Mouse (Mus musculus) heart, embryonic 14.5 days (tissue): Measurements from ENCODE around the gene Pou2f3. TPM values are rescaled to one million over a fixed set of nuclear protein-coding genes. Genes with fewer than 3 reads are reported as not detected.

Experiments
- ATAC-seq: fragments of 200-750 bp; cut with Nextera tagmentation; 2 replicates; pipeline ENCODE4 v1.8.0; 2017; ENCODE audit warnings: low read depth, moderate TSS enrichment; ENCODE audit not compliant: insufficient number of reproducible peaks, insufficient read depth, low FRiP score
- H3K27ac ChIP-seq, 2 experiments: fragments of 200-500 bp in 1 of 2; fragments of 300-500 bp in 1 of 2; sonication (generic) in 1 of 2; replicated peaks in 1 of 2; 2 replicates each; pipeline ENCODE4 v1.5.1; 2012 to 2014; ENCODE audit warnings: low read depth in 2 of 2, low read length in 2 of 2, control low read depth in 1 of 2, mild to moderate bottlenecking in 1 of 2, mixed read lengths in 1 of 2; ENCODE audit not compliant: control insufficient read depth in 1 of 2, insufficient read depth in 1 of 2
- H3K27me3 ChIP-seq: fragments of 300-500 bp; sonication (generic); 2 replicates; pipeline ENCODE4 v1.6.1; 2014; ENCODE audit warnings: mild to moderate bottlenecking, low read length, control low read depth; ENCODE audit not compliant: control insufficient read depth, insufficient read depth
- H3K36me3 ChIP-seq: fragments of 300-500 bp; sonication (generic); 2 replicates; pipeline ENCODE4 v1.6.1; 2014; ENCODE audit warnings: mild to moderate bottlenecking, control low read depth, low read length, mixed read lengths; ENCODE audit not compliant: control insufficient read depth, insufficient read depth
- H3K4me1 ChIP-seq, 2 experiments: fragments of 200-500 bp in 1 of 2; fragments of 300-500 bp in 1 of 2; sonication (generic) in 1 of 2; 2 replicates each; pipeline ENCODE4 v1.6.1; 2012 to 2014; ENCODE audit warnings: low read length in 2 of 2, control low read depth in 1 of 2, mixed read lengths in 1 of 2; ENCODE audit not compliant: control insufficient read depth in 2 of 2, insufficient read depth in 2 of 2
- H3K4me2 ChIP-seq: fragments of 300-500 bp; sonication (generic); 2 replicates; pipeline ENCODE4 v1.6.1; 2014; ENCODE audit warnings: mild to moderate bottlenecking, low read length
- H3K4me3 ChIP-seq, 2 experiments: fragments of 200-500 bp in 1 of 2; fragments of 300-500 bp in 1 of 2; sonication (generic) in 1 of 2; 2 replicates each; pipeline ENCODE4 v1.5.1; 2012 to 2014; ENCODE audit warnings: low read length in 2 of 2, mild to moderate bottlenecking in 2 of 2, control low read depth in 1 of 2, low read depth in 1 of 2, moderate library complexity in 1 of 2; ENCODE audit not compliant: control insufficient read depth in 1 of 2, insufficient read depth in 1 of 2
- H3K9ac ChIP-seq: fragments of 300-500 bp; sonication (generic); 2 replicates; pipeline ENCODE4 v1.6.1; 2014; ENCODE audit warnings: mild to moderate bottlenecking, low read length
- H3K9me3 ChIP-seq: fragments of 300-500 bp; sonication (generic); 2 replicates; pipeline ENCODE4 v1.6.1; 2016; ENCODE audit warnings: low read length, control low read depth; ENCODE audit not compliant: control insufficient read depth
- WGBS: fragments of 180-500 bp; shearing (Covaris S2); extraction: QIAGEN DNeasy Blood & Tissue Kit; methylation state at CpG from one replicate; pipeline ENCODE4 v1.1.7; 2014; 5-methylcytosine and 5-hydroxymethylcytosine counted together
- polyA plus RNA-seq: library from polyadenylated mRNA; unstranded; fragments of >200 nt; fragmentation: Nextera tagmentation; extraction: Ambion mirVana; gene quantifications from 2 replicates; pipeline ENCODE4 v1.2.1, GENCODE M21; 2014

Gene Pou2f3
- polyA plus RNA-seq, 1 experiment from 2014 or later: 0.12 TPM

DNA sequence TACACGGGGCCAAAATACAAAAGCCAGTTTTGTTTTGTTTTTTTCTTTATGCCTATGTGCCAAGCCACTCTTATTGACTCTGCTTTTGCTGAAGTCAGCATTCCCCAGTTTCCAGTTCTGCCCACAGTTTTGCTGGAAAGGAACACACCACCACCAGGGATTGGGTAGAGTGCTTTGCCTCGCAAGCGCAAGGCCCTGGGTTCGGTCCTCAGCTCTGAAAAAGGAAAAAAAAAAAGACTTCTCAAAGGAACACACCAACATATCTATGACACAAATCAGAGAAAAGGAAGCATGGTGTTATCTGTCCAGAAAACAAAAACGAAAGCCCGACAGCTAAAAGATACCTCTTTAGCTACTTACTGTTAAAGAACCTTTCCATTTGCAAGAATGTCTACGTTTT, 101.0 kb downstream of the Pou2f3 start:
- peaks cover 32% of the 10 kb centered on the region for H3K36me3 ChIP-seq
- no peak overlapping the region for H3K9ac ChIP-seq
- no peak overlapping the region for H3K27ac ChIP-seq
- H3K4me1 ChIP-seq: peaks cover 0 to 10% of the 10 kb centered on the region in 2 experiments; a peak in 1 of 4 replicates
- ATAC-seq: no peak
- no peaks in the 10 kb centered on the region for H3K27me3 ChIP-seq
- no peaks in the 10 kb centered on the region for H3K9me3 ChIP-seq
- 75% methylated on average over 7 of the region's 7 CpGs for WGBS
- no peak overlapping the region for H3K4me2 ChIP-seq
- H3K4me3 ChIP-seq: no peak overlapping the region

GRCm38 (mm10) chr9:43108721-43109120, 101.4 kb downstream of the Pou2f3 start:
- no peak for ATAC-seq
- no peak overlapping the region for H3K4me3 ChIP-seq
- 83% methylated on average over 3 of the region's 3 CpGs for WGBS
- H3K36me3 ChIP-seq: peaks cover 32% of the 10 kb centered on the region
- no peak overlapping the region for H3K4me2 ChIP-seq
- peaks cover 0 to 11% of the 10 kb centered on the region in 2 experiments; a peak in 2 of 4 replicates for H3K4me1 ChIP-seq
- no peaks in the 10 kb centered on the region for H3K27me3 ChIP-seq
- H3K27ac ChIP-seq: no peak overlapping the region
- H3K9ac ChIP-seq: no peak overlapping the region
- H3K9me3 ChIP-seq: no peaks in the 10 kb centered on the region

GRCm38 (mm10) chr9:43108081-43108480, 102.1 kb downstream of the Pou2f3 start:
- Histone ChIP-seq H3K27ac (no peak overlapping the region), H3K9me3 (no peaks in the 10 kb centered on the region), H3K27me3 (no peaks in the 10 kb centered on the region), H3K4me3 (no peak overlapping the region), H3K4me2 (no peak overlapping the region), H3K4me1 (peaks cover under 1 to 17% of the 10 kb centered on the region in 2 experiments; a peak in 3 of 4 replicates), H3K36me3 (peaks cover 32% of the 10 kb centered on the region), H3K9ac (no peak overlapping the region)
- no peak for ATAC-seq
- 63% methylated on average over 1 of the region's 1 CpGs for WGBS

- ATAC-seq: no peak
- Histone ChIP-seq H3K27me3 (no peaks in the 10 kb centered on the region), H3K4me1 (peaks cover 3 to 23% of the 10 kb centered on the region in 2 experiments; a peak in 3 of 4 replicates), H3K4me3 (no peak overlapping the region), H3K36me3 (peaks cover 31% of the 10 kb centered on the region), H3K27ac (peak overlapping the region; percentile 39 to 97; a peak in 1 of 4 replicates), H3K9me3 (no peaks in the 10 kb centered on the region), H3K9ac (no peak overlapping the region), H3K4me2 (peak overlapping the region; percentile 83; the same call in 1 of the 2 replicates)
- 45% methylated on average over 5 of the region's 5 CpGs for WGBS
Observed at GRCm38 (mm10) chr9:43107555-43107954, 102.6 kb downstream of the Pou2f3 start.

DNA sequence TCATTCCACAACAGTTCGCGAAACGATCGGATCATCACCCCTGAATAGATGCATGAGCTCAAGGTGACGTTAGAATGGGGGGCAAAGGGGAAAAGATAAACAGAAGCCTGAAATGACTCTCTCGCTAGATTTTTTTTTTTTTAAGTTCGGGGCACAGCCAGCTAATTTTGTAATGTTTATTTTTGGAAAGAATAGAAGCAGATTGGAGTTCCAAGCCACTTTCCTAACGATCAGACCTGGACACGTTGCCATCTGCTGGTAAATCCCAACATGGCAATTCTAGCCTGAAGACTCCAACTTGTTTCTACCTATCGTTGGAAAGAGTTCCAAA, 103.0 kb downstream of the Pou2f3 start, which contains the start of gene Arhgef12:
Gene Arhgef12 (minus strand): TSS at position 53 of the 331 bp plus-strand sequence.
- no peaks in the 10 kb centered on the region for H3K27me3 ChIP-seq
- no peaks in the 10 kb centered on the region for H3K9me3 ChIP-seq
- ATAC-seq: no peak
- peak within 1 kb of the TSS; percentile 93 for H3K9ac ChIP-seq
- peak within 1 kb of the TSS; percentile 83 for H3K4me2 ChIP-seq
- peaks cover 3 to 27% of the 10 kb centered on the region in 2 experiments for H3K4me1 ChIP-seq
- peak within 1 kb of the TSS; percentile 84 to 89 for H3K4me3 ChIP-seq
- WGBS: 17% methylated on average over 10 of the region's 10 CpGs
- peak within 1 kb of the TSS; percentile 87 to 97 for H3K27ac ChIP-seq
- peaks cover 28% of the 10 kb centered on the region for H3K36me3 ChIP-seq

DNA sequence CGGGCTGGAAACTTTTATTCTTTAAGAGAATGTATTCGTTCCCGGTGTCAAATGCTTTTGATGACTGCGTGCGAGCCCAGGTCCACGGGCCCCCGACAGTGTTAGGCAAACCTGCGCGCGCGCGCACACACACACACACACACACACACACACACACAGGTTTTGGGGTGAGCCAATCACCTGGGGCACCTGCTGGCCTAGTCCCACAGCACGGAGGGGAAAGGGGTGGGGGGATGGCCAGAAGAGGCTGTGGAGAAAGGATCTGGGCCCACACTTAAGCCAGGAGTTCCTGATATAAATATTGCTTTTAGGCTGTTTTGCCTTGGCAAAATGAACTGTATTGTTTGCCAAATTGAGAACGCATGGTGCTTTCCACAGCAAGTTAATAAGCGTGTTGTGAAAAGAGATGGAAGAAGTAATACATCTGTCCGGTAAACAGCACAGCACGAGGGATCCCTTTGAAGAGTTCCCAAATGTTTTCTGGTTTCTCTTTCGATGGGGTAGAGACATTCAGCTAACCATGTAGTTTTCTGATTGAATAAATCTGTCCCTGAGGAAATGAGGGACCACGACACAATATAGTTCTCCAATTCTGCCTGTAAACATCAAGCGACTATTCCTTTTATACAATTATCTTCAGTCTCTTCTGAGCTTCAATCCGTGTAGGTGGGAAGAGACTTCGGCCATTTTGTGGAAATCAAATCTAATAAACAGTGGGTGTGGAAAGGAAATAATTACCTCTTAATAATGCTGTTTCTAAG, 103.6 kb downstream of the Pou2f3 start:
- peaks cover 5 to 30% of the 10 kb centered on the region in 2 experiments for H3K4me1 ChIP-seq
- no peaks in the 10 kb centered on the region for H3K9me3 ChIP-seq
- H3K4me2 ChIP-seq: peak overlapping the region; percentile 83
- H3K27ac ChIP-seq: peak overlapping the region; percentile 87 to 97
- WGBS: 14% methylated on average over 22 of the region's 22 CpGs
- H3K36me3 ChIP-seq: peaks cover 22% of the 10 kb centered on the region
- H3K9ac ChIP-seq: peak overlapping the region; percentile 93
- H3K4me3 ChIP-seq: peak overlapping the region; percentile 84 to 89
- ATAC-seq: peak; percentile 7; the same call in 1 of the 2 replicates
- H3K27me3 ChIP-seq: no peaks in the 10 kb centered on the region

DNA sequence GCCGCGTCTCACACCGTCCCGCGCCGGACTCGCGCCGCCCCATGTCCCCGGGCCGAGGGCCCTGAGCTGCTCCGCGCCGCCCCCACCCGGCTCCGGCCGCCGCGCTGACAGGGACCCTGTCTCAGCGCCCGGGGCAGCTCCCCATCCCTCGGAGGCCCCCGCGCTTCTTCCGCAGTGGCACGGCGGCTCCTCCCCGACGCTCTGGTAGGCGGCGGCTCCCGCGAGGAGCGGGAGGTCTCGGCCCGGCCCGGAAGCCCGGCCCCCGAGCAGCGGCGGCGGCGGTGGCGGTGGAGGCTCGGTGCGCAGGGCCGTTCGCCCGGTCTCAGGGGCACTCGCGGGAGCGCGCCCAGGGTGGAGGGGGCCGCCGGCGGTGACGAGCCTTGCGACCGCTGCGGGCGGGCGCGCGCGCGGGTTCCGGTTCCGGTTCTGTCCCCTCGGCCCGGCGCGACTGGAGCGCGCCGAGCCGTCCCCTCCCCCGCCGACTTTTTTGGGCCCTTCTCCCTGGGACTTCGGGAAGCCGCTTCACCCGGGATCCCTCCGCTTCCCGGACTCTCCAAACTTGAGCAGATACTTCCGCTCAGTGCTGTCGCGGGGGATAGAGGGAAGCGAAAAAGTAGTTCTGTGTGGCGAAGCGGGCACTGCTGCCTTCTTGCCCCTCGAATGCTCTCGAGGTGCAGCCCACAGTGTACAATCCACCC, 104.4 kb downstream of the Pou2f3 start:
- under 1% methylated on average over 76 of the region's 91 CpGs for WGBS
- peak overlapping the region; percentile 83 for H3K4me2 ChIP-seq
- H3K27me3 ChIP-seq: no peaks in the 10 kb centered on the region
- peaks cover 5 to 30% of the 10 kb centered on the region in 2 experiments for H3K4me1 ChIP-seq
- no peaks in the 10 kb centered on the region for H3K9me3 ChIP-seq
- H3K9ac ChIP-seq: peak overlapping the region; percentile 93
- peak overlapping the region; percentile 87 to 97 for H3K27ac ChIP-seq
- H3K4me3 ChIP-seq: peak overlapping the region; percentile 84 to 89
- peaks cover 15% of the 10 kb centered on the region for H3K36me3 ChIP-seq
- peak; percentile 81 for ATAC-seq
